Mouse (Mus musculus) megakaryocyte, adult 5-6 weeks (primary cell): ENCODE measurements at regions not wholly inside any gene's neighbourhood (a gene's known extent, or its start where the extent isn't known, plus 50 kb on each side); places are given as distances from the start of the nearest gene placed in this dataset.

Experiments
- ATAC-seq: 2 replicates; pipeline ENCODE4 v1.8.0; 2016; ENCODE audit warnings: mild to moderate bottlenecking, inconsistent platforms; ENCODE audit not compliant: poor library complexity, severe bottlenecking

DNA sequence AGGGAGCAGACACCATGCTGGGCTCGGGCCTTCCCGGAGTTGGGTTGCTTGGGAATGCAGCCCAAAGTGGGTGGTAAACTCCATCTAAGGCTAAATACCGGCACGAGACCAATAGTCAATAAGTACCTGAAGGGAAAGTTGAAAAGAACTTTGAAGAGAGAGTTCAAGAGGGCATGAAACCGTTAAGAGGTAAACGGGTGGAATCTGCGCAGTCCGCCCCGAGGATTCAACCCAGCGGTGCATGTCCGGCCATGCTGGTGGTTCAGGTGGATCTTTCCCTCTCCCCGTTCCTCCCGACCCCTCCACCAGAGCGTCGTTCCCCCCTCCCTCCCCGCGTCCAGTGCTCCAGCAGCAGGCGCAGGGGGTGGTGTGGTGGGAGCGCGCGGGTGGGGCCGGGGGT is 179.1 kb upstream of the Arhgef26 start:
- peak; percentile 75 for ATAC-seq

DNA sequence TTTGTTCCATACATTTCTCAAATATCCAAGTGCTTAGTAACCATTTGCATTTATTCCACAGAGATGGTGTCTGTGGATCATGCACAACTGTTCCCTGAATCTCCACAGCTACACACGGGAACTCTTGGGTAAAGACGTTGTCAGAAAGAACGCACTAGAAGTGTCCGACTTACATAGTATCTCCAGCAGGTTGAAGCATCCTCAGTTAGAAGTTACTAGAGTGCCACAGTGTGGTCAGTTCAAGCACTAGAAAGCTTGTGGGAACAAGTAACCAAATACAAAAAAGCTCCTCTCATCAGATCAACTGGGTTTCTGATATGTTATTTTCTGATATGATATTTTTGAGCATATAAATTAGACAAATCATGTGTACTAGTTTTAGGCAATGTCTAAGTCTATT is 167.5 kb upstream of the Arhgef26 start:
- no peak for ATAC-seq

DNA sequence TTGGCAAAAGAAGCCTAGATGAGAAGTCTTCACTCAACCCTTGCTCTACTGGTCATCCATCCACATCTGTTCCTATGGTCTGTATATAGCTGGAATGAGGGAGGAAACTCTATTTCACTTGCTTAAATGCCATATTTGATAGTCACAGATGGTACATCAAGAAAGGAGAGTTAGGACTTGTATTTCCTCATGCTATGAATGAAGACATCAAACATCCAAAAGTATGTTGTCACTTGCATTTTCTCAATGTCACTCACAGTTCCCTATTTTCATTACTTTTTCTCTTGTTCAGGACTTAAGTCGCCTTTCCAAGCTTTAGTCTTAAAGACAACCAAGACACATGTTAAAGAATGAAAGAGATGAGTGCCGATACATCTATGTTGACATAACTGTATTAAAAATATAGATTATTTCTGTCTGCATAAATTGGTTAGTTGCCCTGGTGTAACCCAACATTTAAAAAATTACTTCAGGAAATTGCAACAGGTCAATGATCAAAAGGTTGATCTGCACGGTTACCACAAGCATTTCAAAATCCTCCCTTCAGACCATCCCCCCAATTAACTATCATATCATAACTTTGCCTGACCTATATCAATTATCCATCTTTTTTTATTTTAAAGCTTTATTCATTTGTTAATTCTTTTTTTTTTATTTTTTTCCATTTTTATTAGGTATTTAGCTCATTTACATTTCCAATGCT is 150.2 kb upstream of the Arhgef26 start:
- peak; percentile 77 for ATAC-seq

DNA sequence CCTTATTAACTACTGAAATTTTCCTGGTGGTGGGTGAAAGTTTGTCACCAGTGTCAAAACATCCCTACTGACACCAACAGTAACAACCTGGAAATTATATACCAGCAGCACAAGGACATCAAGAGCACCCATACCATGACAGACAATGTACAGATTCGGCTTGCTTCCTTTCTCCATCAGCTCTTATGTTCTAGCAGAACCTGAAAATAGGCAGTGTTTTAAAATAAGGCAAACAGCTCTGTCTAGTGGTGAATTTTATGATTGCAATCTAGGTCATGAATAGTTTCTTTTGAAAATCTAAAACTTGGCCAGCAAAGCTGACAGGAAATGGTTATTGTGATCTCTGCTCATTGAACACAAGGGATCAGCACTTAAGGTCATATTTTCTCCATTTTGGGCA is 145.7 kb upstream of the Arhgef26 start:
- no peak for ATAC-seq

DNA sequence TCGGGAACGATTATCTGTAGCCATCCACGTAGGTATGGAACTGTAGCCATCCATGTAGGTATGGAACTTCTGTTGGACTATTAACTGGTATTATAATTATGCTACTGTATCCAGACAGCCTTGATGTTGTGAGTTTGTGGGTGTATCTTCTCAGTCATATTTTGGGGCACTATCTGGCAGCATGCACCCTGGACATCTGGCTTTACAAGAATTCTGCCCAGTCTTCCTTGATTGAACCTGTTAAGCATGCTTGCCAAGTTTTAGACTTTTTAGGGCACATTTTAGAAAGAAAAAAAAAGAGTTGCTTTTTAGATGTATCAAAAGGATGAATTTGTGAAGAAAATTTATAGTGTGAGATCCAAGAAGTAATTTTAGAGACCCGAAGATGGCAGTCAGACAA is 143.7 kb upstream of the Arhgef26 start:
- ATAC-seq, result no peak

DNA sequence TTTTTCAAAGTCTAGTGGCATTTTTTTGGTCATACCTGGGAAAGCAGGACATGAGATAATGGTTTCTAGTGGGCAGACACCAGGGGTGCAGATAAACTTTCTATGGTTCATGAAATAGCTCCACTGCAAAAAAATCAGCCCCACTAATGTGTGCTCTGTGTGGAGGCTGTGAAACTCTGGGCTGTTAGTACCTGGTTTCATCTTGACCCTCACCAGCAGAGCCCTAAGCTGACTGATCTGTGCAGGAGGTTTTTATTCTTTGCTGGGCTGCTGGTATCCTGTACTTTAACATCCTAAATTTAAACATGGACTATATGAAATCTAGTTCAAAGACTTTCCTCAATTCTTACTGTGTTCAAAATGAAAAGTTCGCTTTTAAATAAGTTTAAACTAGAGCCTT is 141.5 kb upstream of the Arhgef26 start:
- no peak for ATAC-seq

DNA sequence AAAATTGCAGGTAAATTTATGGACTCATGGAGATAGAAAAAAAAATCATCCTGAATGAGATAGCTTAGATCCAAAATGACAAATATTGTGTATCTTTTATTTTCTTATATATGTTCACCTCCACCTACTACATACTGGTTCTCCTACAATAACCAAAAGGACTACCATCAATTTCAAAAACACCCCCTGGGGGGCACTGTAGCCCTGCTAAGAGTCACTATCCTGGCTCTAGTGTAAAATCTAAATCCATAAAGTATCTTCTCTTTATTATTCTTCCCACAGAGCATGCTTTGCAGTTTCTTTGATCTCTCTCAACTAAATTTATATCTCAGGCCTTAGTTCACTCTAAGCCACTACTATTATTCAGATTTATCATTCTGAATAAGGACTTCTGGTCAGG is 122.3 kb upstream of the Arhgef26 start:
- ATAC-seq, result no peak

DNA sequence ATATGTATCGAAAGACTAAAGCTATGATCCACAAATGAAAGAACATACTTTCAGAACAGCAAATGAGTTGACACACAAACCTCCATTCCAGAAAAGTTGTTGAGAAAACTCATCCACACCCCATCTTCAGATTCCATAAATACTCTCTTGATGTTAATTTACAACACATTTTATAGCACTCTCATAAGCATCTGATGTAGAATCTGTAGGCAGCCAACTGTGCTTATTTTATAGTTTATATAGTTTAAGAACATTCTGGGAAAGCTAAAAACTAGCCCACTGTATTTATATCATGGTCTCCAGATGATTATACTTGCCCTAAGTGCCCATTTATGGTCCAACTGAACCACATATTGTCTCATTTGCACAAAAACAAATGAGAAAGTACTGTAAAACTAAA is 120.8 kb upstream of the Arhgef26 start:
- no peak for ATAC-seq

DNA sequence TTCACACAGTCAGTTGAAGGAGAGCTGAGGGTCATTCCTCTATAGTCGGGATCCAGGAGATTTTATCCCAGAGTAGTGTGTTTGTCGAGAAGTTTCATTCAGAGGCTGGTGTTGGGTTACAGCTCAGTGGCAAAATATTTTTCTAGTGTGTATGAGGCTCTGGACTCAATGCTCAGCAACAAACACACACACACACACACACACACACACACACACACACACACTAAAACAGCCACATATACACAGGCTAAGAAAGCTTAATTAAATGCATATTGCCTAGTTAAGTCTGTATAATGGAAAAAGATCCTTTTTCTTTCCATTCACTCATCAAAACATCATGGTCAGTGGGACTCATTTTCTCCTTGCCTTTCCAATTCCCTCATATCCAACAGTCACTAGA is 110.4 kb upstream of the Arhgef26 start:
- ATAC-seq, result no peak

DNA sequence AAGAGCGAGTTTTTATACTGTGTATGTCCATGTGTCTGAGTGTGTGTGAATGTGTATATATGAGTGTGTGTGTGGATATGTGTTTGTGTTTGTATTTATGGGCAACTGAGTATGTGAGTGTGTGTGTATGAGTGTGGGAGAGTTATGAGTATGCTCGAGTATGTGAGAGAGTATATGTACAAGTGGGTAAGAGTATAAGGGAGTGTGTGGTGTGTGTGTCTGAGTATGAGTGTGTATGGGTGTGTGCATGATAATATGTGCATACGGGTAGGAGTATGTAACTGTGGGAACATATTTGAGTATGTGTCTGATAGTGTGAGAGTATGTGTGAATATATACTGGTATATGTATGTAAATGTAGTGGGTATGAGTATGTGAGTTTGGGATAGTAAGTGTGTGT is 110.0 kb upstream of the Arhgef26 start:
- no peak for ATAC-seq

DNA sequence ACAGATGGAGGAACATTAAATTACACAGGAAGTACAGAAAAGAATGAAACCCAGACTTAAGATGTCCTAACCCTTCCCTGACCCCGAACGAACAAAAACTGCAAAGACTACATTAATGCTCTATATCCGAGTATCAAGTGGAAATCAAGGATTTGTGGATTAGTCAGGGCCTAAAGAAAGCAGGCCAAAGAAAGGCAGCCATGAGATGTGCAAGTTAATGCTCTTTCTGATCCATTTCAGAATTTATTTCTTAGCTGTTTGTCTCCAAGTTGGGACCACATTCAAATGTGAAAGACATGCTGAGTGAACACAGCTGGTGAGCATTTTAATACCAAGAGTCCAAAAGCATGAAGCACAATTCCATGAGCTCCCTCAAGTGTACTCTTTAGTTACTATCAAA is 97.1 kb upstream of the Arhgef26 start:
- ATAC-seq, result no peak

DNA sequence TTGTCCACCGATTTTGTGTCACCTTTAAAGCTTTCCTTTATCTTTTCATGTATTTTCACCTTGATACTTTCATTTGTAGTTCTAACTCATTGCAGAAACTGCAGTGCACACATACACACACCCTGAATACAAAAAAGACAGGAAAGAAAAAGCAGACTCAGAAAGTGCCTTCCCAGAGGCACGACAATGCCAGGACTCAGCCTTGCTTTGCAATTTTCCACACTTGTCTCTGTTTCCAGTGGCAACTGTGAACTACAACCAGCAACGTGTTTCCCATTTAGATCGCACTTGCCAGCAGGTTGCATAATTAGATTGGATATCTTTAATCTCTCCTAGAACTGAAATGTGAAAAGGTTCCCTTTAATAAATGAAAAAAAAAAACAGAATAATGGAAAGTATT is 66.4 kb upstream of the Arhgef26 start:
- no peak for ATAC-seq

DNA sequence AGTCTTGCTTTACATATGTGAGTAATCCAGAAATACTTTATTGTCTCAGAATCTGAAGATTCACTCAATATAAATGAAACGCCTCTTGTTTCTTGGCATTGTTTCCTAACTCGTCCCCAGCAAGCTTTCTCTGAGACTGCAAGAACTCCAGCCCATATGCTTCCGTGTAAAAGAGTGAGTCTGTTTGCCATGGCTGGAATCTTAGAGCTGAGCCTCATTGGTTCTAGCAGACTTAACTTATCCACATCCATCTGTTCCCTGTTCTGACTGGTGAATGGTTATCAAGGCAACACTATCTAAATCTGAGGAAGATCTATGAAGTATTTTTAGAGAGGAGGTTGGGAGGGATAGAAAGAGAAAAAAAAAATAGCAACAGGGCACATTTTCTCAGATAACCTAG is 59.9 kb upstream of the Arhgef26 start:
- ATAC-seq, result no peak

DNA sequence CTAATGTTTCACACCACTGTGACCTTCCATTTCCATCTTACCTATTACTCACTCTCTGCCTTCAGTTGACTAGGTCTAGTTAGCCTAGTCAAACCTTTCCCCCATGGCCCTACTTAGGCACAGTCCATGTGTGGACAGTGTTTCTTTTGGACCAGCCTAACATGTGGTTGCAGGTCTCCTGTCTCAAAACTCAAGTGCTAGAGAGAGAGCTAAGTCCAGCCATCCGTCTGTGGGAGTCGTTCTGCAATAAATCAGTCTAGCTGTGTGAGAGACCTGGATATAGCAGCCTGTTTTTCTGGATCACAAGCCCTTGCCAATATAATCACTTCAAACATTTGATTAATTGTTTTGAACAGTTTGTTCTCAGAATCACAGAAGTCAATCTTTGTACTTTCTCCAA is 57.2 kb upstream of the Arhgef26 start:
- no peak for ATAC-seq
